Mouse (Mus musculus) MEL (cell line): ENCODE data around the gene Atp6v0b. TPM values are rescaled to one million over a fixed set of nuclear protein-coding genes. Genes with fewer than 3 reads are reported as not detected.

Experiments used
- DNase-seq: peaks from one replicate; pipeline ENCODE4 v3.0.0; 2011; ENCODE audit warnings: low read depth, low spot score
- H3K27ac ChIP-seq: 2 replicates; pipeline ENCODE4 v1.5.1; 2012; ENCODE audit warnings: low read depth, mild to moderate bottlenecking, control low read depth, low read length, moderate library complexity; ENCODE audit not compliant: control insufficient read depth
- H3K27me3 ChIP-seq, 2 experiments: fragments of 150-350 bp in 1 of 2; sonication (generic) in 1 of 2; 2 replicates each; pipeline ENCODE4 v1.6.1; 2012; ENCODE audit warnings: low read length in 2 of 2, mild to moderate bottlenecking in 2 of 2, improper control_type of control experiment in 1 of 2, moderate library complexity in 1 of 2; ENCODE audit not compliant: insufficient read depth in 2 of 2, control insufficient read depth in 1 of 2
- H3K36me3 ChIP-seq, 2 experiments: 2 replicates each; pipeline ENCODE4 v1.6.1; 2012 to 2014; ENCODE audit warnings: low read length in 2 of 2, improper control_type of control experiment in 1 of 2, inconsistent platforms in 1 of 2, mild to moderate bottlenecking in 1 of 2; ENCODE audit not compliant: insufficient read depth in 2 of 2, control insufficient read depth in 1 of 2
- H3K4me1 ChIP-seq, 2 experiments: fragments of 150-350 bp in 1 of 2; sonication (generic) in 1 of 2; 2 replicates each; pipeline ENCODE4 v1.6.1; 2012; ENCODE audit warnings: low read length in 2 of 2, improper control_type of control experiment in 1 of 2, mild to moderate bottlenecking in 1 of 2; ENCODE audit not compliant: insufficient read depth in 2 of 2, control insufficient read depth in 1 of 2
- H3K4me3 ChIP-seq, 2 experiments: fragments of 150-350 bp in 1 of 2; sonication (generic) in 1 of 2; 2 replicates each; pipeline ENCODE4 v1.5.1; 2012; ENCODE audit warnings: low read depth in 2 of 2, low read length in 2 of 2, mild to moderate bottlenecking in 2 of 2, moderate library complexity in 2 of 2, control low read depth in 1 of 2, improper control_type of control experiment in 1 of 2; ENCODE audit not compliant: control insufficient read depth in 1 of 2, insufficient read depth in 1 of 2
- H3K79me2 ChIP-seq: 2 replicates; pipeline ENCODE4 v1.6.1; 2012; ENCODE audit warnings: mild to moderate bottlenecking, low read length, moderate library complexity; ENCODE audit not compliant: control insufficient read depth, poor library complexity, insufficient read depth
- H3K9ac ChIP-seq: 2 replicates; pipeline ENCODE4 v1.6.1; 2012; ENCODE audit warnings: low read depth, mild to moderate bottlenecking, control low read depth, low read length, moderate library complexity; ENCODE audit not compliant: control insufficient read depth, poor library complexity, severe bottlenecking
- H3K9me3 ChIP-seq: fragments of 150-350 bp; sonication (generic); replicated peaks from 2 replicates; pipeline ENCODE4 v1.6.1; 2012; ENCODE audit warnings: mild to moderate bottlenecking, low read length, improper control_type of control experiment, moderate library complexity; ENCODE audit not compliant: insufficient read depth
- BHLHE40 ChIP-seq: IDR thresholded peaks from 2 replicates; pipeline ENCODE4 v1.6.1; 2012; ENCODE audit warnings: low read depth, mild to moderate bottlenecking, inconsistent platforms, low read length, improper control_type of control experiment, borderline replicate concordance
- CHD1 ChIP-seq: IDR thresholded peaks from 2 replicates; pipeline ENCODE4 v1.6.1; 2012; ENCODE audit warnings: low read depth, mild to moderate bottlenecking, inconsistent platforms, low read length, improper control_type of control experiment
- ETS1 ChIP-seq: IDR thresholded peaks from 2 replicates; pipeline ENCODE4 v1.6.1; 2012; ENCODE audit warnings: low read depth, mild to moderate bottlenecking, inconsistent platforms, low read length, improper control_type of control experiment, moderate library complexity
- GABPA ChIP-seq: IDR thresholded peaks from 2 replicates; pipeline ENCODE4 v1.6.1; 2012; ENCODE audit warnings: low read depth, mild to moderate bottlenecking, inconsistent platforms, low read length, improper control_type of control experiment, moderate library complexity
- JUND ChIP-seq: IDR thresholded peaks from 2 replicates; pipeline ENCODE4 v1.6.1; 2011; ENCODE audit warnings: low read depth, mild to moderate bottlenecking, improper control_type of control experiment, low read length
- KAT2A ChIP-seq: conservative IDR thresholded peaks from 2 replicates; pipeline ENCODE4 v1.6.1; 2012; ENCODE audit warnings: low read depth, low read length, improper control_type of control experiment, inconsistent platforms
- MAFK ChIP-seq: IDR thresholded peaks from 2 replicates; pipeline ENCODE4 v1.6.1; 2011; ENCODE audit warnings: low read depth, mild to moderate bottlenecking, low read length, improper control_type of control experiment, borderline replicate concordance
- MAX ChIP-seq: IDR thresholded peaks from 2 replicates; pipeline ENCODE4 v1.6.1; 2011; ENCODE audit warnings: low read length, improper control_type of control experiment
- MEF2A ChIP-seq: IDR thresholded peaks from 2 replicates; pipeline ENCODE4 v1.6.1; 2014; ENCODE audit warnings: low read depth, mild to moderate bottlenecking, inconsistent platforms, low read length, improper control_type of control experiment; ENCODE audit not compliant: poor library complexity, insufficient replicate concordance, severe bottlenecking; ENCODE audit errors: extremely low read depth
- MXI1 ChIP-seq: IDR thresholded peaks from 2 replicates; pipeline ENCODE4 v1.6.1; 2011; ENCODE audit warnings: mild to moderate bottlenecking, low read depth, low read length, improper control_type of control experiment
- MYC ChIP-seq: IDR thresholded peaks from 2 replicates; pipeline ENCODE4 v1.6.1; 2011; ENCODE audit warnings: low read depth, mild to moderate bottlenecking, low read length, improper control_type of control experiment, moderate library complexity
- NELFE ChIP-seq: IDR thresholded peaks from 2 replicates; pipeline ENCODE4 v1.6.1; 2011; ENCODE audit warnings: low read depth, low read length, improper control_type of control experiment
- NRF1 ChIP-seq: IDR thresholded peaks from 2 replicates; pipeline ENCODE4 v1.6.1; 2014; ENCODE audit warnings: low read depth, mild to moderate bottlenecking, inconsistent platforms, low read length, improper control_type of control experiment, moderate library complexity; ENCODE audit not compliant: poor library complexity, insufficient read depth, severe bottlenecking
- POLR2AphosphoS2 ChIP-seq: IDR thresholded peaks from 2 replicates; pipeline ENCODE4 v1.6.1; 2011; ENCODE audit warnings: low read length, improper control_type of control experiment
- RAD21 ChIP-seq: IDR thresholded peaks from 2 replicates; pipeline ENCODE4 v1.6.1; 2011; ENCODE audit warnings: mild to moderate bottlenecking, low read depth, low read length, improper control_type of control experiment
- SIN3A ChIP-seq: IDR thresholded peaks from 2 replicates; pipeline ENCODE4 v1.6.1; 2012; ENCODE audit warnings: low read length, improper control_type of control experiment, inconsistent platforms
- TAL1 ChIP-seq: IDR thresholded peaks from 2 replicates; pipeline ENCODE4 v1.6.1; 2012; ENCODE audit warnings: mild to moderate bottlenecking, inconsistent platforms, low read length, moderate library complexity, mixed read lengths
- TBP ChIP-seq: IDR thresholded peaks from 2 replicates; pipeline ENCODE4 v1.8.0; 2011; ENCODE audit warnings: low read depth, low read length, improper control_type of control experiment
- TCF12 ChIP-seq: IDR thresholded peaks from 2 replicates; pipeline ENCODE4 v1.6.1; 2014; ENCODE audit warnings: low read depth, mild to moderate bottlenecking, inconsistent platforms, low read length, improper control_type of control experiment, moderate library complexity
- USF1 ChIP-seq: IDR thresholded peaks from 2 replicates; pipeline ENCODE4 v1.6.1; 2014; ENCODE audit warnings: low read depth, mild to moderate bottlenecking, inconsistent platforms, low read length, improper control_type of control experiment, moderate library complexity
- USF2 ChIP-seq, 2 experiments: IDR thresholded peaks; 2 replicates each; pipeline ENCODE4 v1.6.1; 2011 to 2012; ENCODE audit warnings: improper control_type of control experiment in 2 of 2, low read length in 2 of 2, borderline replicate concordance in 1 of 2, inconsistent platforms in 1 of 2, low read depth in 1 of 2, mild to moderate bottlenecking in 1 of 2; ENCODE audit not compliant: insufficient read depth in 1 of 2
- ZC3H11A ChIP-seq: IDR thresholded peaks from 2 replicates; pipeline ENCODE4 v1.6.1; 2012; ENCODE audit warnings: low read depth, mild to moderate bottlenecking, inconsistent platforms, low read length, improper control_type of control experiment
- ZKSCAN1 ChIP-seq: IDR thresholded peaks from 2 replicates; pipeline ENCODE4 v1.6.1; 2012; ENCODE audit warnings: low read depth, mild to moderate bottlenecking, inconsistent platforms, low read length, improper control_type of control experiment, moderate library complexity
- polyA plus RNA-seq, 2 experiments: library from polyadenylated mRNA; stranded (reverse) in 1 of 2; unstranded in 1 of 2; fragments of >175 nt in 1 of 2; fragments of >200 nt in 1 of 2; gene quantifications; 2 replicates each; pipeline versions ENCODE4 v1.2.1 to v1.2.4; 2012; ENCODE audit warnings: low replicate concordance in 2 of 2, low read depth in 1 of 2; ENCODE audit not compliant: insufficient read length in 2 of 2, insufficient read depth in 1 of 2, missing spikeins in 1 of 2
- total RNA-seq: library from RNA; depleted of rRNA; stranded (reverse); fragments of 300-350 nt; gene quantifications from 2 replicates; pipeline ENCODE4 v1.2.3, GENCODE M21; 2012

Gene Atp6v0b
- total and polyA plus RNA-seq, 3 experiments = 286 to 343 TPM; not detected in 1

DNA sequence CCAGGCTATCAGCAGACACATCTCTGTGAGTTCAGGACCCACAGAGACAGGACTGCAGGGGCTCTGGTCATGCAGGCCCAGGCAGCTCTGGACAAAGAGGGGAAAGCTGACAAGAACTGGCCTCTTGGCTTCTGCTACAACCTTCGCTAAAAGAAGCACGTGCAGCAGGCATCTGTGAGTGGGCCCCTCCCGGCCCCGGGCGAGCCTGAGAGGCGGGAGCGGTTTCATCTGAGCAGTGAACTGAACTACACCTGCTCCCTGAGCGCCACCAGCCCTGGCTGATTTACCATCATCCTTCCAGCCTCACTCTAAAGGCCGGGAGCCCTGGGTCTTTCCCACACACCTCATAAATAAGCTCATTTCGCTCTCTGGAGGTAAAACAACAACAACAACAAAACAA lies 8.8 kb downstream of the Atp6v0b start:
- Histone ChIP-seq H3K9ac (no peak overlapping the region), H3K79me2 (no peaks in the 10 kb centered on the region), H3K4me3 (no peak overlapping the region), H3K36me3 (no peaks in the 10 kb centered on the region), H3K27ac (no peak overlapping the region), H3K27me3 (no peaks in the 10 kb centered on the region), H3K4me1 (no peaks in the 10 kb centered on the region), H3K9me3 (no peaks in the 10 kb centered on the region)
- no peak for DNase-seq
- no peak for TF ChIP-seq USF1
- no peak for TF ChIP-seq ZC3H11A
- TF ChIP-seq MEF2A = no peak
- TF ChIP-seq JUND = no peak
- no peak for TF ChIP-seq KAT2A
- no peak for TF ChIP-seq MXI1
- no peak for TF ChIP-seq NRF1
- TF ChIP-seq MAX = no peak
- TF ChIP-seq ZKSCAN1 = no peak
- TF ChIP-seq TAL1 = no peak
- TF ChIP-seq GABPA = no peak
- TF ChIP-seq POLR2AphosphoS2 = no peak
- no peak for TF ChIP-seq TBP
- TF ChIP-seq MYC = no peak
- no peak for TF ChIP-seq ETS1
- no peak for TF ChIP-seq NELFE
- no peak for TF ChIP-seq MAFK
- no peak for TF ChIP-seq BHLHE40

GRCm38 (mm10) chr4:117873615-117874014 lies 13.5 kb downstream of the Atp6v0b start:
- no peaks in the 10 kb centered on the region for H3K4me1 ChIP-seq
- H3K36me3 ChIP-seq = no peaks in the 10 kb centered on the region; a peak in 1 of 4 replicates
- H3K27me3 ChIP-seq = no peaks in the 10 kb centered on the region
- no peak for TF ChIP-seq SIN3A
- TF ChIP-seq CHD1 = no peak
- TF ChIP-seq RAD21 = no peak
- TF ChIP-seq USF2 (IDR thresholded peaks at IDR 0.05; ENCODE audit: borderline replicate concordance in 1 of 2, insufficient read depth in 1 of 2, low read depth in 1 of 2, low read length in 2 of 2) = no peak
- no peak for TF ChIP-seq TAL1
- no peak for TF ChIP-seq TCF12
- TF ChIP-seq, all 39 proteins: peak for 0
- no peak overlapping the region for H3K9ac ChIP-seq
- no peaks in the 10 kb centered on the region for H3K79me2 ChIP-seq
- no peak overlapping the region for H3K4me3 ChIP-seq
- no peaks in the 10 kb centered on the region for H3K9me3 ChIP-seq
- H3K27ac ChIP-seq = no peak overlapping the region
- no peak for DNase-seq
